Mouse (Mus musculus): ENCODE measurements at regions not wholly inside any gene's neighbourhood (a gene's known extent, or its start where the extent isn't known, plus 50 kb on each side); places are given as distances from the start of the nearest gene placed in this dataset.
A peak's percentile ranks its signal among the peaks of the same experiment; 100 is the strongest.

DNA sequence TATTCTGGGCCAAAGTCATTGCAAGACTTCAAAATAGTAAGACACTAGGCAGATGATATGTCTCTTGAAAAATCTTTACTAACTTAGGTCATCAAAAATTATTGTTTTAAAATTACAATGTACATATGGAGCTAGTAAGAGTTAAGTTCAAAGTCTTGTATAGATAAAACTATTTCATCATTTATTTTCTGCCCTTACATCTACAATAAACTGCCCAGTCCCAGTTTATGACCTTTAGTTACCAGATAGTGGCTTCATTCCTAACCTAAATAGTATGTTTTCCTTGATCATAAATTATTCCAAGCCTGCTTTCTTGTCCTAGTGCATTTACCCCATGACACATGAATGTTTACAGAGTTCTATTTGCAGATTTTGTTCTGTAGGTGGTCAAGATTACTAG is 72.9 kb downstream of the Manea start:
- no peak for ATAC-seq (replicated peaks; ENCODE audit: low read depth, poor library complexity, severe bottlenecking)

GRCm38 (mm10) chr4:26259230-26260029 is 87.3 kb downstream of the Manea start:
- ATAC-seq (replicated peaks; ENCODE audit: low read depth, poor library complexity, severe bottlenecking) = no peak

GRCm38 (mm10) chr4:26255889-26256288 is 90.8 kb downstream of the Manea start:
- no peak for ATAC-seq (replicated peaks; ENCODE audit: low read depth, poor library complexity, severe bottlenecking)

DNA sequence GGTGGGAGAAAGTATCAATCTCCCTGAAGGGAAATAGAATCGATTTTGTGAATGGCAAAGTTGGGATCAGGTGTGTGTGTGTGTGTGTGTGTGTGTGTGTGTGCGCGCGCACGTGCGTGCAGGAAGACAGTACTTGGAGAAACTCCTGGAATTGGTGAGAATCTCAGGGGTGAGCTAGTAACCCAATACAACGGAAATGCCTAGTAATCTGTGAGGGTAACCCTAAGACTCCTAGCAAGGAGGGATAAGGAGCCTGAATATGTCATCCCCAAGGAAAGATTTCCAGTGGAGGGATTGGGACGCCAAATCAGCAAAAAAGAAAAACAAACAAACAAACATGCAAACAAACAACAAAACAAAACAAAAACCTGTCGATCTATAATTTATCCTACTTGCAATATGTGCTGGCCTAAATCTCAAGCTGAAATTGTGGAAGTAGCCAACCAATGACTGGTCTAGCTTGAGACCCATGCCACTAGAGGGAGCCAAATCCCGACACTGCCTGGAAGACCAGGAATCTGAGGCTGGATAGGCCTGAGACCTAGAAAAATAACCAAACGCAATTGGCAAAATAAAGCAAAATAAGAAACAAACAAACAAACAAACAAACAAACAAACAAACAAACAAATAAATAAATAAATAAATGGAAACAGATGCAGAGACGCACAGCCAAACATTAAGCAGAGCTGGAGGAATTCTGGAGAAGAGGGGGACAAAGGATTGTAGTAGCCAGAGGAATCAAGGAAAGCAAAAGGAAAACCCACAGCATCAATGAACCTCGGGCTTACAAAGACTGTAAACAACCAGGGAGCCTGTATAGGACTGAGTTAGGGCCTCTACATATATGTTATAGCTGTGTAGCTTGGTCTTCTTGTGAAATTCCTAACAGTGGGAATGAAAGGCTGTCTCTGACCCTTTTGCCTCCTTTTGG is 98.5 kb downstream of the Manea start:
- ATAC-seq (replicated peaks; ENCODE audit: low read depth, poor library complexity, severe bottlenecking) = peak; percentile 83

- ATAC-seq (replicated peaks; ENCODE audit: low read depth, poor library complexity, severe bottlenecking) = no peak
These were observed 123.4 kb downstream of the Manea start for GRCm38 (mm10) chr4:26223267-26223666.

Measured in common myeloid progenitor, adult 5-6 weeks (primary cell).